Mouse (Mus musculus) hindlimb bud, embryonic 11.5 days (tissue): ENCODE results near the gene Cux1.
A peak's percentile ranks its signal among the peaks of the same experiment; 100 is the strongest.

Experiments used
- DNase-seq: peaks from one replicate; pipeline ENCODE4 v3.0.0-alpha.2; 2012; ENCODE audit warnings: low read depth, low spot score; ENCODE audit errors: extremely low spot score

Gene Cux1

DNA sequence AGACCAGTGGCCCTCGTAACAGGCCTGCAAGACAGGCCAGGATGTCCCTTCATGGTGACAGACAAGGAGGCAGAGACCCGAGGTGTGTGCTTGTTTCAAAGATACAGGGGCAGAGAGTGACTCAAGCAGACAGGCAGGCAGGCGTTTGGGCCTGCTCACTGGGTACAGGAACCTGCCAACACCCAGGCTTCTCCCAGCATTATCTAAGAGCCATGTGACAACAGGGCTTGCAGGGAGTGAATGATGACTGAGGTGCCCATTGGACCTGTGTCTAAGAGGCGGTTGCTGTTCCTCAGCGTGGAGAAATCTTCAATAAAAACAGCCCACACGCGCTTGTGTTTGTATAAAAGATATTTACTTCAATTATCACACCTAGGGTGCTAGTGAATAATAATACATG, 301.2 kb downstream of the Cux1 start:
- DNase-seq: no peak

- no peak for DNase-seq
Observed at GRCm38 (mm10) chr5:136263342-136263741, 303.9 kb downstream of the Cux1 start.

DNA sequence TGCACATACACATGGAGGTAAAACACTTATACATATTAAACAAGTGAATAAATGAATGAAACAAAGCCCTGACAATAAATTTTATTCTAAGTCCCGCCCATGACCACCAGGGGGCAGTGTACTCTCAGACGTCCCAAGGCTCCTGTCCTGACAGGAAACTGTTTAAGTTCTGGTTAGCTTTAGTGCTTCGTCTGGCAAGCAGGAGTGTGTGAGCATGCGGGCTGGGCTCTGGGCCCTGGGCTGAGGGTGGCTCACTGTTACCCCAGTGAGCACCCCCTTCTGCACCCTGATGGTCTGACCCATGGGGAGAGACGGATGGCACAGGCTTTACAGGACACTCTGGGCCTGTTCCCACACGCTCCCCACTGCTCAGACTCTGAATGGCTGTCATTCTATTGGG, 308.4 kb downstream of the Cux1 start:
- peak; percentile 44 for DNase-seq

- peak; percentile 58 for DNase-seq
Observed at GRCm38 (mm10) chr5:136252899-136253298, 314.4 kb downstream of the Cux1 start.

GRCm38 (mm10) chr5:136251004-136251403, 316.3 kb downstream of the Cux1 start:
- no peak for DNase-seq

GRCm38 (mm10) chr5:136248441-136248840, 318.8 kb downstream of the Cux1 start:
- no peak for DNase-seq

DNA sequence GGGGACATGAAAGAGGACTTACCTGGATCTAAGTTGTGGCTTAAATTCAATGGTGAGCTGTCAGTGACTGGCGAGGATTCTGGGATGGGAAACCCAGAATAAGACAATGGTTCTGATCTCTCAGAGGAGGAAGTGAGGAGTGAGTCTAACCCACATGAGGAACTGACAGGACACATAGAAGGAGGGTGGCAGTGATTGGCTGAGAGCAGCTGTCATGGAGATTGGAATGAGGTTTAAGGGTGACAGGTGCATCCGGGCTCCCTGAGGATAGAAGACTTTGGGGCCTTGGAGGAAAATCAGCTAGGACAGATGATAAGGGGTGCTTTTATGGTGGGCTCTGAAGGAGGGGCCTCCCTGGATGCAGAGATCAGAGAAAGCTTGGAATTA, 320.8 kb downstream of the Cux1 start, which contains the start of gene Sh2b2:
TSS of gene Sh2b2 (minus strand) at position 105 of the 387 bp plus-strand sequence.
- no peak for DNase-seq

- no peak for DNase-seq
Observed at GRCm38 (mm10) chr5:136245541-136246451, 321.5 kb downstream of the Cux1 start.

DNA sequence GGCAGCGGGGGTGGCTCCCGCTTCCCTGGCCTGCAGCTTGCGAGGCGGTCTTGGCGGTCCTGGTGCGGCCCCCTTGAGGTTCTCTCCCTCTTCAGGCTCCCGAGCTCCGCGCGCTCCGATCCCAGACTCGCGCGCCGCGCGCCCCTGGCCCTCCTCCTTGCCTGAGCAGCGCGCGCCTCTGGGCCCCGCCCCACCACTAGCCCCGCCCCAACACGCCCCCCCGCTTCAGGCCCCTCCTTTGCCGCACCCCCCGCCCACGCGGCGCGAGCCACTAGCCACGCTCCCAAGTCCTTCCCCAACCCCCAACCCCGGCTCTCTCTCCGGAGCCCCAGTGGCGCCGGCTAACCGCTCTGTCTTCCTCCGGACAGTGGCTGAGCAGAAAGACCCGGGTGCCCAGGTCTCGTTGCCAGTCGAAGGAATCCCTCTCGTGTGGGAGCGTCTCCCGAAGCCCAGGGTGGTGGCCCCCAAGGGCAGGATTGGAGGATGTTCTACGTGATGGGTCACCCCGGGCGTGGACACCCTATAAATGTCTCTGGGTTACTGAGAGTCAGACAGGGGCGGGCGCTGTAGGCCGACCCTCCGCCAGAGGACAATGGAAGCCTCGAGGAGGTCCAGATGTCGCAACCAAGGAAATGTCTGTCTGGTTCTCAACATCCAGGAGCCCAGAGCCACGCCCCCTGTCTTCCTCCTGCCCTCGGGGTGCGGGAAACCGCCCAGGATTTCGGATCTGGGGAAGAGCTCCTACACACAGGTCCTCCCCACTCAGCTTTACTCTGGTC, 322.3 kb downstream of the Cux1 start:
- peak; percentile 33 for DNase-seq

DNA sequence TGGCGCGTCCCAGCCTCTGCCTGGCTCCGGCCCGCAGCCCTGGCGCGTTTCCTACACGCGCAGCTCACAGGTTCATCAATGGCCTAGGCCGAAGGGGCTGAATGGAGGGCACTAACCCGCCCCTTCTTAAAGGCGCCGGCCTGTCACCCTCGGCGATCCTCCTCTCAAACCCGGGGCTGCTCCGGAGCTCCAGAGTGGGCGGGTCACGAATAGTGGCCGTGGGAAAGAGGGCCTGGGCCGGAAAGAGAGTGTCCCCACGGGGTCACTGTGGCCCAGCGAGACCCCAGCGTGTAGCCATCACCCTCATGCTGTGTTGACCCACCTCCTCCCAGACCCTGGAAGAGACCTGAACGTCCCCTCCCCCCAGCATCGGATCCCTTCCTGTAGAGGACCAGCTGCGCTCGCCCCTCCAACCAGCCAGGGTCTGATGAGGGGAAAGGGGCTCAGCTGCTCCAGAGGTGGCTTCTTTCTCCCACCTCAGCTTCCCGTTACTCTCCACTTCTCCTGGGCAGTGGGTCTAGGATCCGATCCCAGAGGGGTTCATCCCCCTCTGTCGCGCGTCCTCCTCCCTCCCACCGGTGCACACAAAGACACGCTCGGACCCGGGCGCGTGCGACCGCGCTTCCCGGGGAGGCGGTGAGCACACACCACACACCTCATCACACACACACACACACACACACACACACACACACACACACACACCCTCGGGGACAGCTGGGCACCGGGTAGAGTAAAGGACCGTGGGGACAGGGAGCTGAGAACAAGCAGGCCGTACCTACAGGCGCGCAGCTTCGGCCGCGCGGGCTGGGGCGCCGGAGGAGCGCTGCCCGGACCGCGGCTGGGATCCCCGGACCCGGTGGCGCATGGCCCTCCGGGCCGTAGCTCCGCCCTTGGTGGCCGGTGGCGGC, 323.2 kb downstream of the Cux1 start:
- no peak for DNase-seq

DNA sequence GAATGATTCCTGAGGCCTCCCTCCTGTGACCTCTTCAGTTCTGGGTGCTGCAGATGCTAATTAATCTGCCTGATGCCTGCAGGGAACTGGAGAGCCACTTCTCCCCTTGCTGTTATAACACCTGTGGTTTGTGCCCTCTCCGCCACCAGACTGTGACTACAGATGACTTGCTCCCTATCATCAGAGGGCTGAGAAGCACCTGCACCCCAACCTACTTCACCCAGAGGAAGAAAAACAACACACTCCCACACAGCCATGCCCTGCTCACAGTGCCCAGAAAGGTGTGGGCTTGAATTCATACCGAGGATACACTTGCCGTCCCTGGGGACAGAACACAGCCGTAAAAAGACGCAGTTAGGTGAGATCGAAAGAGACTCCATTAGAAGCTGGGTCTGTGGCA, 326.1 kb downstream of the Cux1 start:
- DNase-seq: no peak

DNA sequence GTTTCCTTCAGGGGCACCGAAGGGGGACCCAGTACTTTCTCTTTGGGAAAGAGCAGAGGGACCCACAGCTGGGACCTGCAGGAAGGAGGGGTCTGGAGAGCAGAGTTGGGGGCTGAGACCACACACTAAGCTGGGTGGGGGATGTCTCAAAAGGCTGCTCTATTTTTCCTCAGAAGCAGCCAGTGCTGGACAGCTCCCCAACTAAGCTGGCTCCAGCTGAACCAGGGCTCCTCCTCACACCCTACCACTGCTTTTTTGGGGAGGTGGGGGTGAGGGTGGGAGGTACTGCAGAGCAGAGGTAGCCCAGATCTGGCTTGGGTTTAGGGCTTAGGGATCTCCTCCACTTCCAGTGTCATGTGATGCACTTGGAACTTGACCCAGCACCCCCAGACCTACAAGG, 326.9 kb downstream of the Cux1 start:
- DNase-seq: no peak

DNA sequence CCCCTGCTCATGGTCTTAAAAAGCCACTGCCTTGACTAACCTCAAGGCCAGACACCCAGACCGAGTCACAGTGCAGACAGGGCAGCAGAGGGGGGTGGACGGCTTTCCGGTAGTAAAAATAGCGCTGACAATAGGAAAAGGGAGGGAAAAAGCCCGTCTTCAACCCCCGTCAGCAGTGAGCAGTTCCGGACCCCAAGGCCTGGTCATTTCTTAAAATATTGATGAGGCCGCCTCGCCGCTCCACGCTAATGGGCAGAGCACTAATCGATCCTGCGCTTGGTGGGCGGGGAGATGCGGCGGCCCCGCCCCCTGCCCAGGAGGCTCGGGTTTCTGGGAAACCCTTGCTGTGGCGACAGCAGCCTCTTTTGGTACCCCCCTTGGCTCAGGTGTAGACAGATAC, 329.7 kb downstream of the Cux1 start:
- no peak for DNase-seq

DNA sequence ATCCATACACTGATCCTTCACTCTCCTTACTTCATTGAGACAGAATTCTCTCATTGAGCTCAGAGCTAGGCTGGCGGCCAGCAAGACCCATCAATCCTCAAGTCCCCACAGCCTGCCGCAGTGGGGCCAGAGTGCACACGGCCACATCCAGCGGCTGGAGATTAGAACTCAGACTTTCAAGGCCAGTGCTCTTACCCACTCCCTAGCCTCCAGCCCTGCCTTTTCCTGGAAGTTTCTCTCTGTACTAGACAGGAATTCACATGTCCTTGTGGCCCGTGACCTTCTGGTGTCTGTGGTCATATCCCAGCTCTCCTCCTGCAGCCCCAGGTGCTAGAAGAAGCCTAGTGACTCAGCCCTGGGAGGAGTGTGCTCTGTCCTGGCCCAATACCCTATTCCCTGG, 330.7 kb downstream of the Cux1 start:
- no peak for DNase-seq

DNA sequence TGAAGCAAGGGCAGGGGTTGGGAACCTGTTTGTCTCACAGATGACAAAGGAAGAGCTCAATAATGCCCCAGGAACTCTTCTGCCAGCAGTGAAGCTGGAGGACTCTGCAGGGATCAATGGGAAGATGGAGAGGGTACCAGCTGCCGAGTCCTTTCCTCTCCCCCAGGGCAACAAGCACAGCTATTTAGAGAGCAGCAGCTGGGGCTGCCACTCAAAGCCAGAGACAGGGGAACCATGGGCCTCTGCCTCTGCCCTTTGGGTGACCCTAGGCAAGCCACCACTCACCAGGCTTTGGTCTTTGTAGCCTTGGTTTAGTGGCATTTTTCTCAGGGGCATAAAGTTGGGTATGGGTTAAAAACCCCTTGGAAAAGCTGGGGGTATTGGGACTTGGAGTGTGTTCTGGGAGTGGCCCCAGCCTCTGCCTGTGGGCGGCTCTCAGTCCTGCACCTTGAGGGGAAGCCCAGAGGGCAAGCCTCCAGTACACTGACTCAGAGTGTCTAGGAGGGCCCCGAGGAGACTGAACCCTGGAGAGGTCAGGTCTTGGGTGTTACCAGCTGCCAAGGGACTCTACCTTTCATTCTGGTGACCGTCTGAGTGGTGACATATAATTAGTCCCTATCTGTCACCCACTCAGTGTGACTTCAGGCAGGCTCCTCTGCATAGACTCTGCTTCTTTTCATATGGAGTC, 336.8 kb downstream of the Cux1 start:
- DNase-seq: no peak

DNA sequence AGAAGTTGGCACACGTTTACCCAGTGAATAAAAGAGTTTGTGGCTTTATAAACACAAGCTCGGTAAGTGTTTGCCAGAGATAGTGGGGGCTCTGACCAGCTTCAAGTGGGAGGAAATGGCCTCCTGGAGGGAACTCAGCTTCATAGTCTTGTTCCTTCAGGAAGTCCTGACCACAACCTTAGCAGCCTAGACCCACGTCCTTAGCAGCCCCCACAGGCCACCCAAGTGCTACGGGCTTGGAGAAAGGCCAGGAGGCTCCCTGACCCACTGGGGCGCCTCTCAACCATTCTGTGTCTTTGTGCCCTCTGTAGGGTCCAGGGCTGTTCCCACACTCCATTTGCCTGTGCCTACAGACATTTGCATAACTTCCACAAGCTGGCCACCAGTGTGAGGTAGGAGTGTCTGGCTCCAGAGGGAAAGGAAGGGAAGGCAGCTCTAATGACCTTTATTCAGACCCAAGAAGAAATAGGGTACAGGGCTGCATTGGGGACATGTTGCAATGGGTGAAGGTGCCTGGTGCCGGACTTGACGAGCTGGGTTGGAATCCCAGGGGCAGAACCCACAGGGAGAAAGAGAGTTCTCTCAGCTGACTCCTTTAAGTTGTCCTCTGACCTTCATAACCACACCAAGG, 340.9 kb downstream of the Cux1 start:
- no peak for DNase-seq

- no peak for DNase-seq
Observed at GRCm38 (mm10) chr5:136218585-136218984, 348.7 kb downstream of the Cux1 start.

DNA sequence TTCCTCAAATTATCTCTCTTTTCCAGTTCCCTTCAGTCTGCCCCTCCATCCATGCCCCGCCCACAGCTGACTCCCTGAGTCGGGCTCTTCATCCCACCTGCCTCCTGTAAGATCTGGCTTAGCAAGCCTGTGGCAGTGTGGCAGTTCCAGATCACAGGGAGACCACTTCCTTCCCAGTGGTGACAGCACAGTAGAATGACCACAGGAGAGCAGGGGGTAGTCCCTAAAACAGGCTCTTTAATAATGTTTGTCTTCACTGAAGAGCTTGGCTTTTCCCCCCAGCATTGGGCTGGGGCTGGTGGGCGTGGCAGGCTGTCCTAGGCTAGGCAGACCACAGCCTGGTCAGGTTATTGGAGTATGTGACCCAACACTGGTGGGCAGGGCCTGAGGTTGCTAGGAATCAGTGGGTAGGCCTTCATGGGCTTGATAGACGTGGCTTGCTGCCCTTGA, 349.3 kb downstream of the Cux1 start:
- no peak for DNase-seq

DNA sequence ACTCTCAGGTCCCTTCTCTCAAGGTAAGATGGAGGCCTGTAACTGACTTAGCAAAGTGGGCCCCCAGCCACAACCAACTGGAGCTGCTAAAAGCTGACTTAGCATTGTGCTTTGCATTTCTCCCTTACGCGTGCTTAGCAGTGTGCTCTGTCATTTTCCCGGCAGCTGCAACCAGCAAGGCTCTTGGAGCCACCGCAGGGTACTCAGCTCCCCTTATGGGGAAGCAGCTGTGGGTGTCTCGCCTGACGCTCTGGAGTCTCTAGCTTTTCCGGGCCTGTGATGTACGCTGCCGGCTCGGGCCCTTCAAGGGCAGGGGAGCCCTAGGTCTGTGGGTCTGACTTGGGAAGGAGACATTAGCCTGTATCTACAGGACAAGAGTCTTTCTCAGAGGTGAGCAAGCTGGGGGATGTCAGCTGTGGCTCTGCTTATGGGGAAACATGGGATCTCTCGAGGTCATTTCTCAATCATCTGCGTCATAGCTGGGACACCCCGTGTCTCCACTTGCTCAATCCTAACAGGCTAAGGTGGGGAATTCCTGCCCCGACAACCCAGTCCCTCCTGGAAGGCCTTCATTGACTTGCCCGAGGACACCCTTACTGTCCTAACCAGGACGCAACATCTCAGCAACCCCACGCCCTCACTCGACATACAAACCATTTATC, 350.2 kb downstream of the Cux1 start:
- no peak for DNase-seq
